Mouse (Mus musculus): ENCODE measurements around the gene Micall1.

Gene Micall1

GRCm38 (mm10) chr15:79176905-79177304 lies 68.2 kb downstream of the Micall1 start:
- DNase-seq (ENCODE audit: low spot score in 2 of 2), result no peak

GRCm38 (mm10) chr15:79185213-79185612 lies 76.5 kb downstream of the Micall1 start:
- DNase-seq (ENCODE audit: low spot score in 2 of 2), result no peak

Measured in spleen, postnatal 14 days (tissue).